In genomic region chr9:44483041-44483509, GRCm38 (mm10) we compare ENCODE assay signal across 8 mouse cellular contexts. TPM values are rescaled to one million over a fixed set of nuclear protein-coding genes. Genes with fewer than 3 reads are reported as not detected.
A peak's percentile ranks its signal among the peaks of the same experiment; 100 is the strongest.
DNase-seq lines count a peak whose midpoint lies in the region; ATAC-seq lines count a peak whose summit lies in the region.

No protein-coding gene starts in this region.

- no peak for DNase-seq in heart, adult 8-10 months (ENCODE audit: low spot score)
- DNase-seq in ZHBTc4 (ENCODE audit: low read depth, low spot score) = peak; percentile 36
- DNase-seq in gastrocnemius, postnatal 25 days = peak; percentile 25
- DNase-seq in liver, embryonic 11.5 days (ENCODE audit: low spot score) = no peak
- no peak for DNase-seq in left cerebral cortex, adult 11 months (ENCODE audit: low spot score)
- no peak for DNase-seq in cerebellum, adult 8-10 months

- H3K9me3 ChIP-seq in heart, embryonic 14.5 days (ENCODE audit: control insufficient read depth, low read length) = no peaks in the 10 kb centered on the region
- no peaks in the 10 kb centered on the region for H3K9me3 ChIP-seq in liver, embryonic 11.5 days (ENCODE audit: control insufficient read depth, low read length)
- no peaks in the 10 kb centered on the region for H3K9me3 ChIP-seq in neural tube, embryonic 15.5 days (replicated peaks)

- under 1% methylated on average over 39 of the region's 39 CpGs for WGBS in heart, embryonic 14.5 days
- WGBS in liver, embryonic 11.5 days = 0% methylated on average over 33 of the region's 39 CpGs
- WGBS in neural tube, embryonic 15.5 days = under 1% methylated on average over 38 of the region's 39 CpGs

- H3K9ac ChIP-seq in heart, embryonic 14.5 days (ENCODE audit: low read length) = peak overlapping the region; percentile 95
- peak overlapping the region; percentile 80 for H3K9ac ChIP-seq in liver, embryonic 11.5 days (ENCODE audit: low read depth, low read length)
- H3K9ac ChIP-seq in neural tube, embryonic 15.5 days (replicated peaks) = peak overlapping the region; percentile 83

- H3K4me3 ChIP-seq in heart, embryonic 14.5 days (ENCODE audit: control insufficient read depth in 1 of 2, insufficient read depth in 1 of 2, low read depth in 1 of 2, low read length in 2 of 2) = peak overlapping the region; percentile 68 to 95
- peak overlapping the region; percentile 78 for H3K4me3 ChIP-seq in liver, embryonic 11.5 days (ENCODE audit: low read depth, low read length)
- peak overlapping the region; percentile 72 for H3K4me3 ChIP-seq in neural tube, embryonic 15.5 days (replicated peaks)

- peak overlapping the region; percentile 56 to 93 for H3K27ac ChIP-seq in heart, embryonic 14.5 days (replicated peaks in 1 of 2; ENCODE audit: control insufficient read depth in 1 of 2, insufficient read depth in 1 of 2, low read depth in 2 of 2, low read length in 2 of 2)
- H3K27ac ChIP-seq in liver, embryonic 11.5 days (ENCODE audit: low read depth, low read length) = peak overlapping the region; percentile 73
- peak overlapping the region; percentile 97 for H3K27ac ChIP-seq in neural tube, embryonic 15.5 days (replicated peaks)

- ATAC-seq in heart, embryonic 14.5 days (ENCODE audit: insufficient number of reproducible peaks, insufficient read depth, low FRiP score, low read depth) = no peak
- no peak for ATAC-seq in liver, embryonic 11.5 days (replicated peaks; ENCODE audit: low FRiP score)
- ATAC-seq in neural tube, embryonic 15.5 days (ENCODE audit: low FRiP score) = no peak

- peaks cover 41 to 57% of the 10 kb centered on the region in 2 experiments for H3K4me1 ChIP-seq in heart, embryonic 14.5 days (ENCODE audit: control insufficient read depth in 2 of 2, insufficient read depth in 2 of 2, low read length in 2 of 2)
- H3K4me1 ChIP-seq in liver, embryonic 11.5 days (replicated peaks; ENCODE audit: control insufficient read depth, insufficient read depth, low read length) = peaks cover 48% of the 10 kb centered on the region
- H3K4me1 ChIP-seq in neural tube, embryonic 15.5 days = peaks cover 68% of the 10 kb centered on the region

- no peaks in the 10 kb centered on the region for H3K27me3 ChIP-seq in heart, embryonic 14.5 days (ENCODE audit: control insufficient read depth, insufficient read depth, low read length)
- peaks cover 3% of the 10 kb centered on the region; the same call in 1 of the 2 replicates for H3K27me3 ChIP-seq in liver, embryonic 11.5 days (replicated peaks; ENCODE audit: control insufficient read depth, insufficient read depth, low read length)
- no peaks in the 10 kb centered on the region for H3K27me3 ChIP-seq in neural tube, embryonic 15.5 days (replicated peaks)

- peak overlapping the region; percentile 73 for H3K4me2 ChIP-seq in heart, embryonic 14.5 days (ENCODE audit: low read length)
- peak overlapping the region; percentile 84 for H3K4me2 ChIP-seq in liver, embryonic 11.5 days
- peak overlapping the region; percentile 98 for H3K4me2 ChIP-seq in neural tube, embryonic 15.5 days

- H3K36me3 ChIP-seq in heart, embryonic 14.5 days (ENCODE audit: control insufficient read depth, insufficient read depth, low read length) = no peaks in the 10 kb centered on the region
- H3K36me3 ChIP-seq in liver, embryonic 11.5 days (ENCODE audit: control insufficient read depth, insufficient read depth, low read length) = no peaks in the 10 kb centered on the region
- H3K36me3 ChIP-seq in neural tube, embryonic 15.5 days = no peaks in the 10 kb centered on the region

RNA-seq across cellular contexts. Expression of gene Bcl9l, which starts 0.5 kb away (rescaled TPM):
- polyA plus RNA-seq in heart, embryonic 14.5 days (2014; fragmentation: Nextera tagmentation; extraction: Ambion mirVana) = 12.1 and 12.5 TPM in 2 replicates
- total RNA-seq in heart, adult 8-10 months (2022) = 10 to 100 TPM; 51.6 to 56.9 (median 53.9) TPM
- 10 to 100 TPM; 33.6 to 40.7 TPM for total RNA-seq in gastrocnemius, postnatal 25 days (2021)
- 4.1 and 5.0 TPM in 2 replicates for polyA plus RNA-seq in liver, embryonic 11.5 days (2014; fragmentation: Nextera tagmentation; extraction: Ambion mirVana)
- polyA plus RNA-seq in neural tube, embryonic 15.5 days (2015; fragmentation: Nextera tagmentation; extraction: Ambion mirVana) = 9.7 and 11.5 TPM in 2 replicates

RNA-seq across cellular contexts. Expression of gene Upk2, which starts 28.3 kb away (rescaled TPM):
- polyA plus RNA-seq in heart, embryonic 14.5 days (2014; fragmentation: Nextera tagmentation; extraction: Ambion mirVana) = not detected in 2 replicates
- total RNA-seq in heart, adult 8-10 months (2022) = under 1 TPM in 2 of 4 experiments, not detected in 2; 0.26 to 0.28 TPM
- total RNA-seq in gastrocnemius, postnatal 25 days (2021) = under 1 TPM; 0.32 to 0.43 TPM
- not detected in 2 replicates for polyA plus RNA-seq in liver, embryonic 11.5 days (2014; fragmentation: Nextera tagmentation; extraction: Ambion mirVana)
- 0.73 TPM in 1 of 2 replicates, not detected in the other for polyA plus RNA-seq in neural tube, embryonic 15.5 days (2015; fragmentation: Nextera tagmentation; extraction: Ambion mirVana)

RNA-seq across cellular contexts. Expression of gene Foxr1, which starts 42.1 kb away (rescaled TPM):
- not detected in 2 replicates for polyA plus RNA-seq in heart, embryonic 14.5 days (2014; fragmentation: Nextera tagmentation; extraction: Ambion mirVana)
- total RNA-seq in heart, adult 8-10 months (2022) = not detected
- total RNA-seq in gastrocnemius, postnatal 25 days (2021) = not detected
- polyA plus RNA-seq in liver, embryonic 11.5 days (2014; fragmentation: Nextera tagmentation; extraction: Ambion mirVana) = not detected in 2 replicates
- polyA plus RNA-seq in neural tube, embryonic 15.5 days (2015; fragmentation: Nextera tagmentation; extraction: Ambion mirVana) = 0.09 TPM in 1 of 2 replicates, not detected in the other

Comparison
In these comparisons a context has a peak if more than half of its experiments do, and no peak if none do; other contexts are left out.
1. DNase-seq: peak in ZHBTc4 (single experiment) and gastrocnemius, postnatal 25 days (single experiment); none in heart, adult 8-10 months (single experiment), liver, embryonic 11.5 days (single experiment), left cerebral cortex, adult 11 months (single experiment) and cerebellum, adult 8-10 months (single experiment).
2. Peak in every context shown above with its lines, with median percentiles within 50 percentile points of each other: H3K27ac ChIP-seq, H3K4me2 ChIP-seq, H3K4me3 ChIP-seq and H3K9ac ChIP-seq.